Mouse (Mus musculus) adipocyte (in vitro differentiated cells): ENCODE measurements around the gene Stau1.

Experiments
- DNase-seq: peaks from one replicate; pipeline ENCODE4 v3.0.0-alpha.2; 2016; ENCODE audit warnings: low spot score

Gene Stau1

DNA sequence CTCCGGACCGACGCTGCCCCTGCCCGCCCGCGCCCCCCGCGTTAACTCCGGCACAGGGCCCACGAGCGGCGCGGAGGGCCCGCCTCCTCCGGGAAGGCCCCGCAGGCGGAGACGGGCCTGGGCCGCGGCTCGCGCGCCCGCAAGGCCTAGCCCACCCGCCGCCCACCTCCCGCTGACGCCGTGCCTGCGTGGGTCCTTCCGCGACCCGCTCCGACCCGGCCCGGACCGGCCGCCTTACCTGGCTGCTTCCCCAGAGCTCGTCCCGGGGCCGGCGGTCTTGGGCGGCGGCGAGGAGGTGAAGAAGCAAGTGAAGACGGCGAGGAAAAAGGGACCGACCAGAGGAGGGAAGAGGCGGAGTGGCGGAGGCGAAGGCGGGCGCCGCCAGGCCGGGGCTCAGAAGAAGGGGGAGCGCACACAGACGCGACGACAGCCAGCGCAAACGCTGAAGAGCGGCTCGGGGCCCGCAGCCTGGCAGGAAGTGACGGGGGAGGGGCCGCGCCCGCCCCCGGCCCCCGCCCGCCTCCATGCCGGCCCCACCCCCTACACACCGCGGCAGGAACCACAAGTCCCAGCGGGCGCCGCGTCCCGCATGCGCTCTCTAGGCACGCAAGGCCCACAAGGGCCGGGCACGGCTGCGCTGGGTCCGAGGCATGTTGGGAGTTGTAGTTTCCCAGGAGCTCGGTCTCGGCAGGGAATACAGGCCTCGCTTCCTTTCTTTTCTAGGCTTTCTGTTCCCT is at the start of gene Stau1:
TSS of gene Stau1 (minus strand) at position 504 of the 737 bp plus-strand sequence.
- DNase-seq: peak; percentile 98

DNA sequence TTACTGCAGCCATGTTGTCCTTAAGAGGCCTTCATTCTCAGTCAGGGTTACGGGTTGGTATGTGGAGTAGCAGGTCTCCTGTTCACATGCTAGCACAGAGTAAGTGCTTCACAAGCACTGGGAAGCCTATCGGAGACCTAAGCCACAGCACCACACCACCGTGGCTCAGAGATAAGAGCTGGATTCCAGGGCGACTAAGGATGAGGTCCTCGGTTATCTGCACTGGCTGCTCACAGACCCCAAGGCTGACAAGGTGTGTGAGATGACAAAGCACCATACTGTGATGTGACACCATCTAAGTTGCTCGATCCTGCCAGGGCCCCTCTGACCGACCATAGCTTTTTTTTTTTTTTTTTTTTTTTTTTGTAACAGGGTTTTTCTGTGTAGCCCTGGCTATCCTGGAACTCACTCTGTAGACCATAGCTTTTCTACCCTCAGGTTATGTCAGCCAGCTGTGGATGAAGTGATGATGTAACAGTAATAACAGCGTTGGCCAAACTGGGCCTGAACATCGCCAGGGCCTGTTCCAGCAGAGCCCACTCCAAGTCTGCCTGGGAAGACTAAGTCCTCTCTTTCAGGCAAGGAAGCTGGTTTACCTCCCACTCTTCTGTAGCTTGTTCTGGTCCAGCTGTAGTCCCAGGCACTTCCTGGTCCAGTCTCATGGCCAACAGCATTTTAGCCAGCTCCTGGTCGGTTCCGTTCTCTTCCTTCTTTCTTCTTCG is 47.5 kb upstream of the Stau1 start:
- DNase-seq: no peak

GRCm38 (mm10) chr2:167039386-167039785 is 43.3 kb upstream of the Stau1 start:
- DNase-seq: no peak

DNA sequence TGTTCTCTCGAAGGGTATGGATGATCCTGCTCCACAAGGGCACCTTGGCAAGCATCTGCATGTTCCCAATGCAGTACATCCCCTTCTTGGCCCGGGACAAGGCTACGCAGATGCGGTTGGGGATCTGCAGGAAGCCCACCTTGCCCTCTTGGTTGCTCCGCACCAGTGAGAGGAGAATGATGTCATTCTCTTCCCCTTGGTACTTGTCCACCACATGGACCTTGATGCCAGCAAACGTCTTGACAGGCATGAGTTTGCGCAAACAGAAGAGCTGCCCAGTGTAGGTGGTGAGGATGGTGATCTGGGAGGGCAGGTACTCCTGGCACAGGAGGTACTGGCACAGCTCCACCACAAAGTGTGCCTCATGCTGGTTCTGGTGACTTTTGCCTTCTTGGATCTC is 42.6 kb upstream of the Stau1 start:
- DNase-seq: no peak

GRCm38 (mm10) chr2:167038297-167038696 is 42.2 kb upstream of the Stau1 start:
- no peak for DNase-seq

DNA sequence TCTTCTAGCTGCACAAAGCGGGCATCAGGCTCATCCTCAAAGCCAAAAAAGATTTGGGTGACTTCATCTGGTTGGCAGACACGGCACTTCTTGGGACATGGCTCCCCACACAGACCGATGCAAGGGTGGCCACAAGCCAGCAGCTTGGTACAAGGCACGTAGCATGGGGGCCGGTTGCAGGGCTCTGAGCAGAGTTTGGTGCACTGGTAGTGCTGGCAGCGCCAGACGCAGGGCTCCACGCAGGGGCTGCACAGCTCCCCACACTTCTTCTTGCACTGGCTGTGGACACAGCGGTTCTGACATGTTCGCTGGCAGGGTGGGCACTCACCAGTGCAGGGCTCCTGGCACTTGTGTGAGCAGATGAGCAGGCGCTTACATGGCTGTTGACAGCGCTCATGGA is 41.6 kb upstream of the Stau1 start:
- DNase-seq: no peak

- DNase-seq: no peak
Measured at GRCm38 (mm10) chr2:167030507-167030906, 34.4 kb upstream of the Stau1 start.

DNA sequence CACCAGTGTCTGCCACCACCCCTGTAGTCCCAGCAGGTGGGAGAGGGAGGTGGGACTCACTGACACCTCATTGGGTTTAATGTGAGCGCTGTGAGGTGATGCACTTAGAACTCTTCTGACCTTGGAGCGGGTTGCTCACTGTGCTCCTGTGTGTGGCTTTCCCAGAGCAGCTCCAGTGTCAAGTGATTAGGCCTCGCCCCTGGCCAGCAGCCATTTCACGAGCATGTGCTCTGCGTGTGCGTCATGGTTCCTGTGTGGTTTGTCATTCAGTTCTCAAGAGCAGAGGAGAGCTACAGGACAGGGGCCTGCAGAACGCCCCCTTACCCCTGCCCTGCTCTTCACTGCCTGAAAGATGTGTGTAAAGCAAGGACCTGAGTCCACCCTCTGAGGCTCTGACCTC is 32.5 kb upstream of the Stau1 start:
- no peak for DNase-seq

DNA sequence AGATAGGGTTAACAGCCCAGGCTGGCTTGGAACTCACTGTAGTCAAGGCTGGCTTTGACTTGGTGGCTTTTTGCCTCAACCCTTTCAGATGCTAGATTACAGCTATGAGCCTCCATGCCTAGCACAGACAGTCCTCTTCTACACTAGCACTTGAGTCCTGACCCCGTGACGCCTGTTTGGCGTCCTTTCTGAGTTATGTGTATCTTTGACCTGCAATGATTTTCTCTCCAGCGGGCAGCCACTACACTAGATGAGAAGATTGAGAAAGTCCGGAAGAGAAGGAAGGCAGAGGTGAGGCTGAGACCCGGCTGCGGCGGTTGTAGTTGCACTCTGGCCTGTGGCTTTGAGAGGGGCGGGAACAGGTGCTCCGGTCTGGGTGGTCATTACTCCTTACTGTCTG is 23.3 kb upstream of the Stau1 start:
- peak; percentile 90 for DNase-seq

DNA sequence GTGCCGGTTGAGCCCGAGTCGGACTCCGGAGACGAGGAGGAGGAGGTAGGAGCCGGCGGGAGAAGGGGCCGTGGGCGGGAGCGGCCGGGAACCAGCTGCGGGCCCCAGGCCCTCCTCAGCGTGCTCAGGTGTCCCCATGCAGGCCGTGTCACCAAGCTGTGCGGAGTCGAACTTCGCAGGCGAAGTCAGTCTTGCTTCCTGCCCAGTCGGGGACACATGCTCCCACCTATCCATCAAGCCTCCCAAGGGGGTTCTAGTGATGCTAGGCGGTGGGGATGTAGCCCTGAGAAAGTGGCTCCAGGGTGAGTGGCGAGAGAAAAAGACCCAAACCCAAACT is 19.3 kb upstream of the Stau1 start:
- DNase-seq: no peak

DNA sequence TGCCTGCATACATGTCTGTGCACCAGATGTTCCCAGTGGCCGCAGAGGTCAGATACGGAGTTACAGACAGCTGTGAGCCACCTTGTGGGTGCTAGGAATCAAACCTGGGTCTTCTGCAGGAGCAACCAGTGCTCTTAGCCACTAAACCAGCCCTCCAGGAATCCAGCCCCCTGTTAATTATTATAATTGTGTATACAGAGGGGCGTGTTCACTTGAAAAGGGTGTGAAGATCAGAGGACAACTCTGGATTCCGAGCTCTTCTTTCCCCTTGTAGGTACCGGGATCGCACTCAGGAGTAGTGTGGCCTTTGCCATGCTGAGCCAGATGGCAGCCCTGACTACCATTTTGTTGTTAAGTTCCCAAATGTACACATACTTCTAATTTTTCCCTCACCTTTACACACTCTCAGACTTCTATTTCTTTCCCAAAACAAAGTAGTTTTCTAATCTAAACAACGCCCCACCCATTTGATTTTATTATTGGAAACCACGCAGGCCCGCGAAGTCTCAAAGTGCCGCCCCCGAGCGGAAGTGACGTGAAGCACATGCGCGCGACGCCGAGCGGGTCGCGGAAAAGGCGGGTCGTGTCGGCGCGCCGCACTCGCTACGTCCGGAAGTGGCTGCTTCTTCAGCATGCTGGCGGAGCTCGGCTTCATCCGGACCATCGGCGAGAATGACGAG is 18.7 kb upstream of the Stau1 start, which contains the start of gene Ddx27:
TSS of gene Ddx27 (plus strand) at position 492 of the 680 bp plus-strand sequence.
- DNase-seq: peak; percentile 94

DNA sequence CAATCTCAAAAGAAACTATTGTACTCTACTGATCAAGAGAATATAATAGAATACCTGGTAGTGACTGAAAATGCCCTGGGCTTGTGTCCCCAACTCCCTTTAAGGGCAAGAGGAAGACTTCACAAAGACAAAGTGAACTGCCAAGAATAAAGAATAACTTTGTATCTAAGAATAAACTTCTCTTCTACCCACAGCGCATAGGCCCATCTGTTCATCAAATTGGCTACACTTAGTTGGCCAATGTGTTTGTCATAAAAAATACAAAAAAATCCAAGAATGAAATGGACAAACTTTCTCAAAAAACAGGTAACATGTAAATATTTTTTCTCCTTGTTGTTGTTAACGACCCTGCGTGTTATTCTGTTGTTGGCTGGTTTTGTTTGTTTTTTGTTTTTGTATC is 14.4 kb upstream of the Stau1 start:
- no peak for DNase-seq

- DNase-seq: no peak
Measured at GRCm38 (mm10) chr2:167009483-167009882, 13.4 kb upstream of the Stau1 start.

GRCm38 (mm10) chr2:167007565-167007964 is 11.5 kb upstream of the Stau1 start:
- DNase-seq: peak; percentile 66

- DNase-seq: no peak
Measured at GRCm38 (mm10) chr2:167007001-167007491, 10.9 kb upstream of the Stau1 start.

GRCm38 (mm10) chr2:167006355-167006754 is 10.3 kb upstream of the Stau1 start:
- DNase-seq: no peak

DNA sequence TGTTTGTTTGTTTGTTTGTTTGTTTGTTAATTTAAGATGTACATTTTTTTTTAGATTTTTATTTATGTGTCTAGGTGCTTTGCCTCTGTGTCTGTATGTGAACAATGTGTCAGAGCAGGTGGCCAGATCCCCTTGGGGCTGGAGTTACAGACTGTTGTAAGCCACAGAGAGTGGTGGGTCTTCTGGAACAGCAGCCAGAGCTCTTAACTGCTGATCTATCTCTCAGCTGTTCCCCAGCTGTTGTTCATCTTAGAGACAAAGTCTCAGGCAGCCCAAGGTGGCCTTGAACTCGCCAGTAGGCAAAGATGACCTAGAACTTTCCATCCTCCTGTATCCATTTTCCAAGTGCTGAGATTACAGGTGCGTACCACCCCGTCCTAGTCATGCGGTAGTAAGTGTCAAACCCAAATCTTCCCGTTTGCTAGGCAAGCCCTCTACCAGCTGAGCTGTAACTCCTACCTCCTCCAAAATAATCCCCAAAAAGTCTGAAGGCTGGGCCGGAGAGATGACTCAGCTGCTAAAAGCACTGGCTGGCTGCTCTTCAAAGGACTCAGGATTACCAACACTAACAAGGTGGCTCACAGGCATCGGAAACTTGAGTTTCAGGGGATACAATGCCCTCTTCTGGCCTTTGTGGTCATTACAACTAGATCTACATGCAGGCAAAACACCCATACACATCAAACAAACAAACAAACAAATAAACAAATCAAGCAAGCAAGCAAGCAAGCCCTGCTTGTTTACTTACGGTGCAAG is 8.2 kb upstream of the Stau1 start:
- peak; percentile 80 for DNase-seq

DNA sequence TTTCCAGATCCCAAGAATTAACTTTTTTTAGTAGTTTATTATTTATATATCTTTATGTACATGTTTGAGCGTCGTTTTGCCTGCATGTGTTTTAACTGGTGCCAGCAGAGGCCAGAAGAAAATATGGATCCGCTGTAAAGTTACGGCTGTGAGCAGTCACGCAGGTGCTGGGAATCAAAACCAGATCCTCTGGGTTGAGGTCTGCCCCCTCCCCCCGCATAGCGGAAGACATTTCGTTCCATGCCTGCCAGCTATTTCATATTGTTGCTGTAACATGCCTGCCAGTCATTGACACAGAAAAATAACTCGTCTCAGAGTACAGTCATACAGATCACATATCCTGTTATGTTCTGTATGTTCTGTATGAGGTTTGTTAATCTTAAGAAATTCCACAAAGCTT is 5.4 kb upstream of the Stau1 start:
- no peak for DNase-seq

DNA sequence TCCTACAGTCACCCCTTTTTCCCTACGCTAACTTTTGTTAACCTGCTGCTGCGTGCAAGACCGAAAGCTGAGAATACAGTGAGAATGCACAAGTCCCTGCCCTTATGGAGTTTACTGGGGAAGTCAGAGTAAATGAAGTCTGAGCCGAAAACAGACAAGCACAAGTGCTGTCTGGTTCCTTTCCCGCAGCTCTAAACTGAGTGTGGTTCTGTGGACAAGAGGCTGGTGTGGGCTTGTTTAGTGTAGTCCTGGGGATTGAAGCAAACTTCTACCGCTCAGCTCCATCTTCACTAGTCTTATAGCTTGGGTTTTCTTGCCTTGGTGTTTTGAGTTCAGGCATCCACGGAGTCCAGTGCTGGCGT is 415 bp upstream of the Stau1 start:
- DNase-seq: no peak

GRCm38 (mm10) chr2:166995021-166995795 is 891 bp downstream of the Stau1 start:
- DNase-seq: peak; percentile 45

DNA sequence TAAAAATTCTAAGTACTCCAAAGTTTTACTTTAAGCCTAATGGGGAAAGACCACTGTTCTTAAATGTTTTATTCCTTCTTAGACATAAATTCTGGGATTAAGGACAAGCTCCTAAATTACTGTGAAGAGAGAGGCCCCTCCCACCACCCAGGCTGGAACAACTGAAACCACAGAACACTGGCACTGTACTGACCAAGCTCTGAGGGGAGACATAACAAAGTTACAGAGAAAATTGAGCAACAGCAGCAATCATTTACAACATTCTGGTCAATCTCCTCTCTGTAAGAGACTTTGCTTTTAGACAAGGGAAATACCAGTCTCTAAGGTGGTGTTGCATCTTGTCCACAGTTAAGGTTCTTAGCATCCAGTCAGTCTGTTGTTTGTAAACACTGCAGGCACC is 4.2 kb downstream of the Stau1 start:
- peak; percentile 73 for DNase-seq
